ENCODE assay signal across 16 mouse cellular contexts in the genomic region with DNA sequence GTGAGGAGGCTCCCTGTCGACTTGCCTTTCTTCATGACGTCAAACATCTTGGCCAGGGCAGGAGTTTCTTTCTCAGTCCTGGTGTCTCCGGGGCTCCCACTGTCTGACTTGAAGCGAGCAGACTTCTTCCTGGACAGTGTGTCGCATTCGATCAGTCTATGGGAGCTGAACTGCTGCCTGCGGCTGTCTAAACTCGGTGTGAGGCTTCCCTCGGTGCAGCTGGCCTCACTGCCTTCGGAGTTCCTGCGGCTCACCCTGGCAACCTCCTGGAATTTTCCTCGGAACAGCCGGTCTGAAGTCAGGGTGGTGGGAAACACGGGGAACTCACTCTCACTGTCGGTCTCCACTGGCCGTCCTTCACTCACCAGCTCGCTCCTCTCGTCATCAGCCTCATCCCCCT.
DNase-seq lines count a peak whose midpoint lies in the region; ATAC-seq and TF ChIP-seq lines count a peak whose summit lies in the region.
"Had no signal": no experiment of that assay in that cellular context is flagged by ENCODE, and none has a peak within 500 bp of the region (broad histone marks: within the 10 kb centered on the region; RNA-seq: fewer than 3 reads in every experiment).

No protein-coding gene starts in this region.

- peaks cover 82% of the 10 kb centered on the region for H3K36me3 ChIP-seq in midbrain, embryonic 10.5 days
- H3K36me3 ChIP-seq in midbrain, embryonic 14.5 days (ENCODE audit: control insufficient read depth, insufficient read depth, low read length), result peaks cover 72% of the 10 kb centered on the region
- H3K36me3 ChIP-seq in midbrain, postnatal 0 days (ENCODE audit: insufficient read depth, low read length), result peaks cover 38% of the 10 kb centered on the region

- no peak for TF ChIP-seq CTCF in midbrain, postnatal 0 days (IDR thresholded peaks at IDR 0.05)

- no peaks in the 10 kb centered on the region for H3K4me1 ChIP-seq in midbrain, embryonic 10.5 days
- no peaks in the 10 kb centered on the region for H3K4me1 ChIP-seq in midbrain, embryonic 14.5 days (ENCODE audit: control insufficient read depth, insufficient read depth, low read length)
- no peaks in the 10 kb centered on the region for H3K4me1 ChIP-seq in midbrain, postnatal 0 days (ENCODE audit: insufficient read depth, low read length)
- H3K4me1 ChIP-seq: embryonic facial prominence, embryonic 15.5 days; forebrain, embryonic 13.5 days; heart, embryonic 12.5 days had no signal

- no peak overlapping the region for H3K9ac ChIP-seq in midbrain, embryonic 14.5 days (replicated peaks; ENCODE audit: low read length)
- H3K9ac ChIP-seq in midbrain, postnatal 0 days (replicated peaks; ENCODE audit: low read length, poor library complexity, severe bottlenecking), result no peak overlapping the region
- H3K9ac ChIP-seq: embryonic facial prominence, embryonic 15.5 days; forebrain, embryonic 13.5 days; heart, embryonic 12.5 days had no signal

- ATAC-seq in midbrain, embryonic 14.5 days (ENCODE audit: low FRiP score, low TSS enrichment), result no peak
- peak; percentile 39; the same call in 1 of the 2 replicates for ATAC-seq in midbrain, postnatal 0 days (ENCODE audit: low FRiP score)
- ATAC-seq: forebrain, embryonic 13.5 days; lung, postnatal 0 days had no signal

- DNase-seq in midbrain, embryonic 10.5 days (ENCODE audit: low spot score), result peak; percentile 14
- no peak for DNase-seq in midbrain, embryonic 14.5 days
- peak; percentile 35 for DNase-seq in cerebellum, adult 11-12 months
- peak; percentile 38 to 51 for DNase-seq in cerebellum, postnatal 25 days
- DNase-seq in midbrain, postnatal 0 days (ENCODE audit: low spot score), result peak; percentile 54
- no peak for DNase-seq in adrenal gland, adult (ENCODE audit: inconsistent age in 2 of 2, low spot score in 1 of 2)
- DNase-seq in thymus, postnatal 4 days, result no peak
- DNase-seq: heart, postnatal 4 days; kidney, adult 9 months; thymus, adult 18-20 months had no signal

- H3K4me3 ChIP-seq in midbrain, embryonic 10.5 days, result no peak overlapping the region
- no peak overlapping the region for H3K4me3 ChIP-seq in midbrain, embryonic 14.5 days (replicated peaks; ENCODE audit: low read depth, low read length)
- no peak overlapping the region for H3K4me3 ChIP-seq in midbrain, postnatal 0 days (ENCODE audit: low read depth, low read length)
- H3K4me3 ChIP-seq: embryonic facial prominence, embryonic 15.5 days; forebrain, embryonic 13.5 days; heart, embryonic 12.5 days; layer of hippocampus, adult 2 months had no signal

- H3K27me3 ChIP-seq in midbrain, embryonic 10.5 days (ENCODE audit: low read depth, poor library complexity, severe bottlenecking), result no peaks in the 10 kb centered on the region
- no peaks in the 10 kb centered on the region for H3K27me3 ChIP-seq in midbrain, embryonic 14.5 days (ENCODE audit: control insufficient read depth, insufficient read depth, low read length)
- no peaks in the 10 kb centered on the region for H3K27me3 ChIP-seq in midbrain, postnatal 0 days (ENCODE audit: insufficient read depth, low read length)
- H3K27me3 ChIP-seq: embryonic facial prominence, embryonic 15.5 days; forebrain, embryonic 13.5 days; heart, embryonic 12.5 days had no signal

- H3K4me2 ChIP-seq in midbrain, embryonic 14.5 days (ENCODE audit: low read length), result no peak overlapping the region
- no peak overlapping the region for H3K4me2 ChIP-seq in midbrain, postnatal 0 days (ENCODE audit: low read depth, low read length, poor library complexity, severe bottlenecking)
- H3K4me2 ChIP-seq: embryonic facial prominence, embryonic 15.5 days; forebrain, embryonic 13.5 days; heart, embryonic 12.5 days; liver, embryonic 11.5 days had no signal

- 78% methylated on average over 18 of the region's 18 CpGs for WGBS in midbrain, embryonic 10.5 days
- WGBS in midbrain, embryonic 14.5 days, result 68% methylated on average over 18 of the region's 18 CpGs
- WGBS in midbrain, postnatal 0 days, result 64% methylated on average over 18 of the region's 18 CpGs

- no peak overlapping the region for H3K27ac ChIP-seq in midbrain, embryonic 10.5 days (replicated peaks)
- H3K27ac ChIP-seq in midbrain, embryonic 14.5 days (replicated peaks; ENCODE audit: low read depth, low read length), result no peak overlapping the region
- H3K27ac ChIP-seq in midbrain, postnatal 0 days (ENCODE audit: low read depth, low read length), result no peak overlapping the region
- H3K27ac ChIP-seq: embryonic facial prominence, embryonic 15.5 days; forebrain, embryonic 13.5 days; layer of hippocampus, adult 2 months had no signal

- no peaks in the 10 kb centered on the region for H3K9me3 ChIP-seq in midbrain, embryonic 10.5 days (replicated peaks)
- H3K9me3 ChIP-seq in midbrain, embryonic 14.5 days (ENCODE audit: control insufficient read depth, low read length), result no peaks in the 10 kb centered on the region
- H3K9me3 ChIP-seq in midbrain, postnatal 0 days (ENCODE audit: low read length), result no peaks in the 10 kb centered on the region
- H3K9me3 ChIP-seq: embryonic facial prominence, embryonic 15.5 days; forebrain, embryonic 13.5 days; heart, embryonic 12.5 days had no signal

Comparison
In these comparisons a context has a peak if more than half of its experiments do, and no peak if none do; other contexts are left out.
1. DNase-seq: peak in midbrain, embryonic 10.5 days (single experiment), cerebellum, adult 11-12 months (single experiment), cerebellum, postnatal 25 days (2 of 2) and midbrain, postnatal 0 days (single experiment); none in midbrain, embryonic 14.5 days (single experiment), adrenal gland, adult (0 of 2) and thymus, postnatal 4 days (single experiment).